Mouse (Mus musculus): ENCODE data around the gene Rabgap1l.

GRCm38 (mm10) chr1:160744009-160744408 lies 49.0 kb downstream of the Rabgap1l start:
- TF ChIP-seq CTCF (IDR thresholded peaks at IDR 0.05; ENCODE audit: insufficient read depth, low read length) (no peak), POLR2A (IDR thresholded peaks at IDR 0.05; ENCODE audit: borderline replicate concordance, extremely low read depth, low read depth, low read length) (no peak)
